Mouse (Mus musculus) spleen, adult 2 months (tissue): Measurements from ENCODE around the gene Opn4.

Source experiments
- CTCF ChIP-seq: fragments of 200-500 bp; IDR thresholded peaks from 2 replicates; pipeline ENCODE4 v1.5.1; 2011; ENCODE audit warnings: mild to moderate bottlenecking, inconsistent platforms; ENCODE audit not compliant: insufficient read depth, insufficient read length, insufficient replicate concordance; ENCODE audit errors: extremely low read depth
- POLR2A ChIP-seq: fragments of 200-500 bp; IDR thresholded peaks from 2 replicates; pipeline ENCODE4 v1.6.1; 2011; ENCODE audit warnings: low read depth, low read length, inconsistent platforms

DNA sequence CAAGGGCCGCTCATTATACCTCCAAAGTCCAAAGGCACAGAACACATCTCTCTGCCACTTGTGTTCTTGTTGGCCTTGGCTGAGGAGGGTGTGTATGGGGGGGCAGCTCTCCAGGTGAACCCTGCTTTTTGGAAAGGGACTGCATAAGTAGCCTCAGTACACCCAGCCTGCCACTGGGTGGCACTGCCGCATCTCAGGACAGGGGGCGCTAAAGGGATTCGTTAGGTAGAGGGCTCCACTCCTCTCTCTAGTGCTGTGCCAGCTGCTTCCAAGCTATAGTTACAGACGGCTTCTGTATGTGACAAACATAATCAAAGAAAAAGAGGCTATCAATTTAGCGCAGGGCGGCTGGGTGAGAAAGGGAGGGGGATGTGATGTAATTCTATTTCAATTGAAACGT lies 16.9 kb upstream of the Opn4 start:
- TF ChIP-seq POLR2A (no peak), CTCF (peak; percentile 98)
